Mouse (Mus musculus) retina, postnatal 7 days (tissue): ENCODE data around the gene Gm7075.
"Not testable (repeated sequence)": the region's sequence is repeated elsewhere in the genome, so short reads cannot be mapped to it uniquely, and the experiment has no call there.

ENCODE experiments used
- DNase-seq: peaks from one replicate; pipeline ENCODE4 v3.0.0-alpha.2; 2012; ENCODE audit warnings: low read depth, low spot score

Gm7075 gene

GRCm38 (mm10) chr10:63421739-63422735 is at the start of gene Gm7075:
Gene Gm7075, minus strand, starts transcription at chr10:63421789.
- DNase-seq, result no peak

GRCm38 (mm10) chr10:63460935-63461334 is 39.3 kb upstream of the Gm7075 start:
- no peak for DNase-seq

- no peak for DNase-seq
Measured at GRCm38 (mm10) chr10:63457292-63458128, 35.9 kb upstream of the Gm7075 start.

- peak; percentile 3 for DNase-seq
Measured at GRCm38 (mm10) chr10:63455110-63455878, 33.7 kb upstream of the Gm7075 start.

- no peak for DNase-seq
Measured at GRCm38 (mm10) chr10:63453926-63454325, 32.3 kb upstream of the Gm7075 start.

GRCm38 (mm10) chr10:63444602-63445387 is 23.2 kb upstream of the Gm7075 start:
- DNase-seq, result not testable (repeated sequence)

GRCm38 (mm10) chr10:63439694-63440228 is 18.2 kb upstream of the Gm7075 start:
- DNase-seq, result no peak

GRCm38 (mm10) chr10:63438736-63439262 is 17.2 kb upstream of the Gm7075 start:
- DNase-seq, result no peak

- DNase-seq, result no peak
Measured at GRCm38 (mm10) chr10:63432887-63433286, 11.3 kb upstream of the Gm7075 start.

- no peak for DNase-seq
Measured at GRCm38 (mm10) chr10:63432099-63432498, 10.5 kb upstream of the Gm7075 start.

GRCm38 (mm10) chr10:63431221-63431736 is 9.7 kb upstream of the Gm7075 start:
- no peak for DNase-seq

GRCm38 (mm10) chr10:63429785-63430305 is 8.3 kb upstream of the Gm7075 start, which contains the start of gene Ctnna3:
Gene Ctnna3, plus strand, starts transcription at chr10:63430098.
- peak; percentile 91 for DNase-seq

- peak; percentile 97 for DNase-seq
Measured at GRCm38 (mm10) chr10:63429380-63429779, 7.8 kb upstream of the Gm7075 start.

- no peak for DNase-seq
Measured at GRCm38 (mm10) chr10:63429023-63429340, 7.4 kb upstream of the Gm7075 start.

GRCm38 (mm10) chr10:63428243-63429022 is 6.8 kb upstream of the Gm7075 start:
- no peak for DNase-seq

GRCm38 (mm10) chr10:63427146-63427545 is 5.6 kb upstream of the Gm7075 start:
- no peak for DNase-seq

- no peak for DNase-seq
Measured at GRCm38 (mm10) chr10:63424475-63424814, 2.9 kb upstream of the Gm7075 start.

GRCm38 (mm10) chr10:63423591-63424474 is 2.2 kb upstream of the Gm7075 start:
- DNase-seq, result no peak
